Mouse (Mus musculus) limb, embryonic 14.5 days (tissue): ENCODE results near the gene Gtf3c6. TPM values are rescaled to one million over a fixed set of nuclear protein-coding genes. Genes with fewer than 3 reads are reported as not detected.

Experiments
- ATAC-seq: fragments of 200-750 bp; cut with Nextera tagmentation; 2 replicates; pipeline ENCODE4 v1.8.0; 2017; ENCODE audit warnings: low read depth, moderate number of reproducible peaks, moderate TSS enrichment; ENCODE audit not compliant: low FRiP score
- DNase-seq: peaks from one replicate; pipeline ENCODE4 v3.0.0-alpha.2; 2015; ENCODE audit warnings: low spot score
- H3K27ac ChIP-seq: fragments of 300-500 bp; sonication (generic); replicated peaks from 2 replicates; pipeline ENCODE4 v1.5.1; 2014; ENCODE audit warnings: low read depth, mild to moderate bottlenecking, low read length, moderate library complexity, mixed read lengths
- H3K27me3 ChIP-seq: fragments of 300-500 bp; sonication (generic); 2 replicates; pipeline ENCODE4 v1.6.1; 2014; ENCODE audit warnings: low read length, mixed read lengths; ENCODE audit not compliant: control insufficient read depth, insufficient read depth
- H3K36me3 ChIP-seq: fragments of 300-500 bp; sonication (generic); 2 replicates; pipeline ENCODE4 v1.6.1; 2014; ENCODE audit warnings: mild to moderate bottlenecking, low read length, moderate library complexity, mixed read lengths; ENCODE audit not compliant: control insufficient read depth, insufficient read depth
- H3K4me1 ChIP-seq: fragments of 300-500 bp; sonication (generic); 2 replicates; pipeline ENCODE4 v1.6.1; 2014; ENCODE audit warnings: antibody characterized with exemption, low read length, mixed read lengths; ENCODE audit not compliant: control insufficient read depth, insufficient read depth
- H3K4me2 ChIP-seq: fragments of 300-500 bp; sonication (generic); replicated peaks from 2 replicates; pipeline ENCODE4 v1.6.1; 2014; ENCODE audit warnings: low read depth, mild to moderate bottlenecking, low read length, moderate library complexity; ENCODE audit not compliant: severe bottlenecking
- H3K4me3 ChIP-seq: fragments of 300-500 bp; sonication (generic); replicated peaks from 2 replicates; pipeline ENCODE4 v1.5.1; 2014; ENCODE audit warnings: low read length
- H3K9ac ChIP-seq: fragments of 300-500 bp; sonication (generic); 2 replicates; pipeline ENCODE4 v1.6.1; 2014; ENCODE audit warnings: mild to moderate bottlenecking, low read depth, low read length, moderate library complexity; ENCODE audit not compliant: severe bottlenecking
- H3K9me3 ChIP-seq: fragments of 300-500 bp; sonication (generic); 2 replicates; pipeline ENCODE4 v1.6.1; 2016; ENCODE audit warnings: low read length; ENCODE audit not compliant: control insufficient read depth
- POLR2A ChIP-seq: fragments of 200-500 bp; IDR thresholded peaks from 2 replicates; pipeline ENCODE4 v1.8.0; 2012; ENCODE audit warnings: inconsistent platforms, mild to moderate bottlenecking, moderate library complexity, borderline replicate concordance; ENCODE audit not compliant: insufficient read depth, insufficient read length; ENCODE audit errors: extremely low read depth
- WGBS: fragments of 180-500 bp; shearing (Covaris S2); extraction: QIAGEN DNeasy Blood & Tissue Kit; methylation state at CpG from one replicate; pipeline ENCODE4 v1.1.7; 2014; 5-methylcytosine and 5-hydroxymethylcytosine counted together
- polyA plus RNA-seq, 2 experiments: library from polyadenylated mRNA; depleted of rRNA in 1 of 2; stranded (reverse) in 1 of 2; unstranded in 1 of 2; fragments of >200 nt; fragmentation: Nextera tagmentation in 1 of 2; extraction: Ambion mirVana in 1 of 2; gene quantifications; 2 replicates each; pipeline versions ENCODE4 v1.2.1 to v1.2.3; 2012 to 2014

Gtf3c6 gene
- polyA plus RNA-seq, 2 experiments = 47.9 to 88.6 TPM

DNA sequence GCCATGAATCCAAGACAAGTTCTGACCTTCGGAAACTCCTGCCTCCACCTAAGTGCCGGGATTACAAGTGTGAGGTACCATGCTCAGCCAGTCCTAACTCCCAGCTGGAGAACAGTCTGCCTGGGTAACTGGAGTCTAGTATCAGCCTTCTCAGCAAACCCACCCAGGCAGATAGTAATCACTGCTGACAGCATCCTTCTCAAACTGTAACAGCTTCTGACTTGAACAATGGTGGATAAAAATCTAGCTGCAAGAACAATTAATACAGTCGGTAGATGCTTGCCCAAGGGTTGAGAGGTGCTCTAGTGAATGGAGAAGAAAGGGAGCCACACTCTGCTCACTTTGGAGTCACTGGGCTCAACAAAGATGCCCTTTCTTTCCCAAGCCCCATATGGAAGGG lies 13.3 kb upstream of the Gtf3c6 start:
- no peak overlapping the region for H3K4me2 ChIP-seq
- TF ChIP-seq POLR2A = no peak
- H3K27me3 ChIP-seq = no peaks in the 10 kb centered on the region
- no peak overlapping the region for H3K4me3 ChIP-seq
- ATAC-seq (no peak), DNase-seq (no peak)
- H3K9ac ChIP-seq = no peak overlapping the region
- WGBS = 81% methylated on average over 3 of the region's 3 CpGs
- H3K36me3 ChIP-seq = no peaks in the 10 kb centered on the region
- no peaks in the 10 kb centered on the region for H3K9me3 ChIP-seq
- H3K27ac ChIP-seq = no peak overlapping the region
- H3K4me1 ChIP-seq = no peaks in the 10 kb centered on the region

- Histone ChIP-seq H3K9me3 (no peaks in the 10 kb centered on the region), H3K4me1 (no peaks in the 10 kb centered on the region), H3K36me3 (no peaks in the 10 kb centered on the region), H3K9ac (no peak overlapping the region), H3K27ac (no peak overlapping the region), H3K27me3 (no peaks in the 10 kb centered on the region), H3K4me3 (no peak overlapping the region), H3K4me2 (no peak overlapping the region)
- TF ChIP-seq POLR2A = no peak
- 87% methylated on average over 3 of the region's 3 CpGs for WGBS
- DNase-seq = no peak
- no peak for ATAC-seq
These were observed 7.0 kb upstream of the Gtf3c6 start for GRCm38 (mm10) chr10:40264920-40265319.

DNA sequence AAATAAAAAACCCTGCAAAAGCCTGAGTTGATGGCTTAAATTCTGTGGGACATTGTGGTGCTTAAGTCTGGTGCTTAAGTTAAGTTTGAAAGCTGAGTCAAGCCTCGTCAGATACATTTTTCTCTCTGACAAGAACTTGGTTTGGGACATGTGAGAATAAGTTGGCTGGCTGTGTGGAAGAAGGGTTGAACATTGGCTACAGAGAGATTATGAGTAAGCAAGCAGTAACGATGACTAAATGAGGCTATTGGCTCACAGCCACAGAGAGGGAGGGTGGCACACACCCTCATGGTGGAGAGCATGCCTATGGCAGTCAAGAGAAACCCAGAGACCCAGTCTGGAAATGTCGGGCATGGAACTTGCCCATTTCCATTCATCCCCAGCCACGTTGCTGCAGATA lies 5.8 kb upstream of the Gtf3c6 start:
- H3K9me3 ChIP-seq = no peaks in the 10 kb centered on the region
- DNase-seq (no peak), ATAC-seq (no peak)
- H3K4me3 ChIP-seq = no peak overlapping the region
- no peak overlapping the region for H3K4me2 ChIP-seq
- no peaks in the 10 kb centered on the region for H3K4me1 ChIP-seq
- no peak overlapping the region for H3K27ac ChIP-seq
- no peak for TF ChIP-seq POLR2A
- 91% methylated on average over 4 of the region's 4 CpGs for WGBS
- H3K27me3 ChIP-seq = no peaks in the 10 kb centered on the region
- no peaks in the 10 kb centered on the region for H3K36me3 ChIP-seq
- no peak overlapping the region for H3K9ac ChIP-seq

- no peak for TF ChIP-seq POLR2A
- no peak overlapping the region for H3K4me3 ChIP-seq
- H3K36me3 ChIP-seq = no peaks in the 10 kb centered on the region
- DNase-seq (no peak), ATAC-seq (no peak)
- H3K4me2 ChIP-seq = no peak overlapping the region
- H3K4me1 ChIP-seq = no peaks in the 10 kb centered on the region
- no peak overlapping the region for H3K9ac ChIP-seq
- H3K27ac ChIP-seq = no peak overlapping the region
- 90% methylated on average over 6 of the region's 6 CpGs for WGBS
- no peaks in the 10 kb centered on the region for H3K27me3 ChIP-seq
- H3K9me3 ChIP-seq = no peaks in the 10 kb centered on the region
These were observed 4.3 kb upstream of the Gtf3c6 start for GRCm38 (mm10) chr10:40262200-40262599.

DNA sequence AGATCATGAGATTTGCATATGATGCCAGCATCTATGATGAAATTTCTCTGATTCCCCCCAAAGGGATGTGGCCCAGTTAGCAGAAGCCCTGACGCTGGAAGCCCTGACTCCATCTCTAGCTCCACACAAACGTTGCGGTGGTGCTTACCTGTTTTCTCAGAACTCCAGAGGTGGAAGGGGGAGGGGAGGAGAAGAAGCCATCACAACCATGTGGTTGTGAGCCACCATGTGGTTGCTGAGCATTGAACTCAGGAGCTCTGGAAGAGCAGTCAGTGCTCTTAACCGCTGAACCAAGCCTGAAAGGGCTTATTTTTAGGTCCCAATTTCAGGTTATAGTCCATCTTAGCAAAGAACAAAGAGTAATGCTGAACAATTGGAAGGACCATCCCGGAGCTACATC lies 2.4 kb upstream of the Gtf3c6 start:
- no peaks in the 10 kb centered on the region for H3K27me3 ChIP-seq
- no peak overlapping the region for H3K4me2 ChIP-seq
- ATAC-seq = no peak
- no peaks in the 10 kb centered on the region for H3K9me3 ChIP-seq
- peaks cover 3% of the 10 kb centered on the region; the same call in 1 of the 2 replicates for H3K36me3 ChIP-seq
- no peak for TF ChIP-seq POLR2A
- no peak overlapping the region for H3K4me3 ChIP-seq
- 51% methylated on average over 5 of the region's 5 CpGs for WGBS
- H3K4me1 ChIP-seq = peaks cover 4% of the 10 kb centered on the region
- no peak for DNase-seq
- H3K9ac ChIP-seq = no peak overlapping the region
- no peak overlapping the region for H3K27ac ChIP-seq

DNA sequence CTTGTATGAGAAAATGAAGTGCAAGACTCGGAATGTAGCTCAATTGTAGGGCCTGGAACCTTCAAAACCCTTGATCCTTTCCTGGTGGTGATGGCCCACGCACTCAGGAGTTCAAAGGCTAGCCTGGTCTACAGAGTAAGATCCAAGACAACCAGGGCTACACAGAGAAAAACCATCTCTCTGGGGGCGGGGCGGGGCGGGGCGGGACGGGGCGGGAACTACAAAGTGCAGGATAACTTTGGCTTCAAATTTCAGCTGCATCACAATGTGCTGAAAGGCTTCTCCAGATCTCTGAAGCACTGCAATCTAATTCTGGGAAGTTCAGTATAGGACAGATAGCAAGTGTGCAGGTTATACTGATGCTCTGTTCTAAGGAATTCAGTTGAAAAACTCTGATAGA lies 1.6 kb upstream of the Gtf3c6 start:
- Histone ChIP-seq H3K4me3 (no peak overlapping the region), H3K36me3 (peaks cover 3% of the 10 kb centered on the region; the same call in 1 of the 2 replicates), H3K9me3 (no peaks in the 10 kb centered on the region), H3K27ac (no peak overlapping the region), H3K4me2 (no peak overlapping the region), H3K9ac (no peak overlapping the region), H3K4me1 (peaks cover 4% of the 10 kb centered on the region), H3K27me3 (no peaks in the 10 kb centered on the region)
- WGBS = 12% methylated on average over 8 of the region's 8 CpGs
- ATAC-seq (no peak), DNase-seq (no peak)
- TF ChIP-seq POLR2A = no peak
